Mouse (Mus musculus) midbrain, embryonic 15.5 days (tissue): Measurements from ENCODE around the gene Scn3b. TPM values are rescaled to one million over a fixed set of nuclear protein-coding genes. Genes with fewer than 3 reads are reported as not detected.

Experiments used
- ATAC-seq: fragments of 200-750 bp; cut with Nextera tagmentation; replicated peaks from 2 replicates; pipeline ENCODE4 v1.8.0; 2017; ENCODE audit warnings: moderate TSS enrichment
- H3K27ac ChIP-seq: fragments of 300-500 bp; sonication (generic); 2 replicates; pipeline ENCODE4 v1.5.1; 2015; ENCODE audit warnings: mild to moderate bottlenecking, inconsistent platforms
- H3K27me3 ChIP-seq: fragments of 300-500 bp; sonication (generic); replicated peaks from 2 replicates; pipeline ENCODE4 v1.6.1; 2015; ENCODE audit warnings: inconsistent platforms
- H3K36me3 ChIP-seq: fragments of 300-500 bp; sonication (generic); replicated peaks from 2 replicates; pipeline ENCODE4 v1.6.1; 2015; ENCODE audit warnings: inconsistent platforms
- H3K4me1 ChIP-seq: fragments of 300-500 bp; sonication (generic); 2 replicates; pipeline ENCODE4 v1.6.1; 2015; ENCODE audit warnings: inconsistent platforms
- H3K4me2 ChIP-seq: fragments of 300-500 bp; sonication (generic); 2 replicates; pipeline ENCODE4 v1.6.1; 2015; ENCODE audit warnings: inconsistent platforms, mild to moderate bottlenecking, moderate library complexity
- H3K4me3 ChIP-seq: fragments of 300-500 bp; sonication (generic); 2 replicates; pipeline ENCODE4 v1.5.1; 2015; ENCODE audit warnings: mild to moderate bottlenecking, inconsistent platforms
- H3K9ac ChIP-seq: fragments of 300-500 bp; sonication (generic); 2 replicates; pipeline ENCODE4 v1.6.1; 2015; ENCODE audit warnings: mild to moderate bottlenecking, inconsistent platforms
- H3K9me3 ChIP-seq: fragments of 300-500 bp; sonication (generic); 2 replicates; pipeline ENCODE4 v1.6.1; 2016; ENCODE audit warnings: inconsistent platforms
- WGBS: fragments of 180-500 bp; shearing (Covaris S2); methylation state at CpG from one replicate; pipeline ENCODE4 v1.1.7; 2015; ENCODE audit warnings: mixed read lengths; 5-methylcytosine and 5-hydroxymethylcytosine counted together
- polyA plus RNA-seq: library from polyadenylated mRNA; unstranded; fragments of >200 nt; fragmentation: Nextera tagmentation; extraction: Ambion mirVana; gene quantifications from 2 replicates; pipeline ENCODE4 v1.2.1, GENCODE M21; 2015

Scn3b gene
- polyA plus RNA-seq, 1 experiment from 2014 or later: 169 TPM

DNA sequence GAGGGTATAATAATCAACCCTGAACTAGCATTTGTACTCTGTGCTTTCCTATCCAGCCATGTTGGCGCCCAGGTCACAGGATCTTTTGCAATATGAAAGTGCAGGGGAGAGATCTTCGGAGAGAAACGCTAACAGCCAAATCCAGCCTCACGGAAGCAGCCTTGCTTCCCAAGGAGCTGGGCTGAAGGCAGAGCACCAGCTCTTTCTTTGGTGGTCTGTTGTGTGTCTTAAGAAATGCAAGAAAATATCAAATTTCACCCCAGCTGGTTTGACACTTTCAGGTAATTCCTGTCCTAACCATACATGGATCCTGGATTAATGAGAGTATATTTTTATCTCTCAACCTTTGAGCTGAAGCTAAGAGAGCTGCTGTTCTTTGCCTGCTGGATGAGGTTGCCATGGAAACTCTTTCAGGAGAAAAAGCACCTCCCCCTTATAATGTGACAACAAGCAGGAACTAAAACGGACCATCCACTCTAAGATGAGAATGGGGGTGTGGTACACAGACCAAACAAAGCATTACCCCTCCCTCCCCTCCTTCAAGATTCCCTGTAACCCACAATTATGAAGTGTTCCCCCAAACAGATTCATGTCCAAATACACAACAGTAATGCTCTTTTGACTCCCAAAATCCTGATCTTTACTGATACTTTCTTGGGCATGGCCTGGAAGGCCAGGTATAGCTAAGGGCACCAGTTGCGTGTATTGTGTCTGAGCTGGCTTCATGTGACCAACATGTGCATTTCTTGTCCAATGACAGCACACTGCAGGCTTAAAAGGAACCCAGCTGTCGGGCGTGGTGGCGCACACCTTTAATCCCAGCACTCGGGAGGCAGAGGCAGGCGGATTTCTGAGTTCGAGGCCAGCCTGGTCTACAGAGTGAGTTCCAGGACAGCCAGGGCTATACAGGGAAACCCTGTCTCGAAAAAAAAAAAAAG, 26.8 kb upstream of the Scn3b start:
- 46% methylated on average over 13 of the region's 13 CpGs for WGBS
- Histone ChIP-seq H3K27me3 (no peaks in the 10 kb centered on the region), H3K4me2 (peak overlapping the region; percentile 54), H3K27ac (peak overlapping the region; percentile 87), H3K9me3 (no peaks in the 10 kb centered on the region), H3K4me1 (peaks cover 29% of the 10 kb centered on the region), H3K9ac (peak overlapping the region; percentile 45), H3K36me3 (no peaks in the 10 kb centered on the region), H3K4me3 (peak overlapping the region; percentile 37)
- ATAC-seq: peak; percentile 88

DNA sequence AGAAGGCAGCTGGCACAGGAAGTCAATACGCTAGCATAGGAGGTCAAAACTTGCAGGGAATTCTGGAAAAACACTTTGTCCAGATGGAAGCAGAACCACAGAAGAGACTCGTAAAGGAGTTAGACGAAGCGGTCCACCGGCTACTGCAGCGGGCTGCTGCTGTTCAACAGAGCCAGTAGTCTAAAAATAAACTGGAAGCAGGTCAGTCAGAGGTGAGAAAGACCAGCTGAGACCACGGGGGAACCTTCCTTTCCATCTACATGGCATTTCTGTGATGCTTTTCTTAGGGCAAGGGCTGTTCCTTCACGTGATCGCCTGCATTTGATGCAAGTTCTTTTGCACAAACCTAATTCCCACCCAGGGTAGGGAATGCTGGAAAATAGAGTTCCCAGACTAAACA, 23.6 kb upstream of the Scn3b start:
- H3K4me1 ChIP-seq: peaks cover 27% of the 10 kb centered on the region
- H3K9me3 ChIP-seq: no peaks in the 10 kb centered on the region
- no peaks in the 10 kb centered on the region for H3K36me3 ChIP-seq
- H3K4me3 ChIP-seq: no peak overlapping the region
- no peak overlapping the region for H3K9ac ChIP-seq
- H3K4me2 ChIP-seq: no peak overlapping the region
- WGBS: 74% methylated on average over 9 of the region's 9 CpGs
- H3K27me3 ChIP-seq: no peaks in the 10 kb centered on the region
- H3K27ac ChIP-seq: peak overlapping the region; percentile 26; the same call in 1 of the 2 replicates
- ATAC-seq: no peak

DNA sequence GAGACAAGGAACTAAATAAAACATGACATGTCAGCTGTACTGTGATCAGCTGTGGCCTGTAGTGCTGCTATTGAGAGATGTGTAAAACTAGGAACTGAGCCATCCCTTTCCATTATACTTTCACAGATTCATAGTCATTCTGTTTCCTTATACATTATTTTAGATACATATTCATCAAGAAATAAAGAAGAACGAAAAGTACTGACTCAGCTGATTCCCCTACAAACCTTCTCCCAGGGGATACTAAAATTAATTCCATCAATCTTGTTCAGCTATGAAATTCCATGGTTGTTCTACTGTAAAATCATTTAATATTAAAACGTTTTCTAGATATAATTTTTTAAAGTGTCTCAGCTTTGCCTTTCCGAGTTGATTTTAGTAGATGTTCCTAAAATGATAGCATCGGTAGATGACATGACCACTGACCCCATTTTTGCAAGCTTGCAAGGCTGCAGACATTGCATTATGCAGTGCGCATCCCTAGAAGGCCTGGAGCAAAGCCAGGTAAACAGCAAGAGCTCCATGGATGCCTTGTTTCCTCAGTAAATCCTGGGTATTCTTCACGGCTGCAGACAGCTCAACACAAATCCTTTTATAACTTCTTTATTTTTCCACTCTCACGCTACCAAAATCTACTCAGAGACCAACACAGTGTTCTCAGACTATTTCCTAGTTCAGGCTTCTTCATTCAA, 22.9 kb upstream of the Scn3b start:
- H3K36me3 ChIP-seq: no peaks in the 10 kb centered on the region
- no peak overlapping the region for H3K9ac ChIP-seq
- peaks cover 21% of the 10 kb centered on the region for H3K4me1 ChIP-seq
- no peak overlapping the region for H3K4me3 ChIP-seq
- no peaks in the 10 kb centered on the region for H3K27me3 ChIP-seq
- H3K27ac ChIP-seq: peak overlapping the region; percentile 32
- no peaks in the 10 kb centered on the region for H3K9me3 ChIP-seq
- ATAC-seq: no peak
- no peak overlapping the region for H3K4me2 ChIP-seq
- 56% methylated on average over 7 of the region's 7 CpGs for WGBS

DNA sequence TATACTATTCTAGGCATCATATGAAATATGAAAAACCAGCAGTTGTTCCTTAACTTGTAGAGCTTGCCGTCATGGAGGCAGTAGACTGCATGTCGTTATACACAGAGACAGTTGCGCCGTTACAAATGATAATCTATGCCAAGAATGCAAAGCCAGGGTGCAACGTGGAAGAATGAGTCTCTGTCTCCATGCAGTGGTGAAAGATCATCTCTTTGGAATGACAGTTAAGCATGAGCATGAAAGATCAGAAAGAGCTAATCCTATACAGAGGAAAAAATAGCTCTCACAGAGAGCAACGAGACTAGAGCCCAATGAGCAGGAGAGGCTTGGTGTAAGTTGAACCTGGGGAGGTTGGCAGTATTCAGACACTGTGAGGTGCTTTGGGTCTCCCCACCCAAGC, 22.3 kb upstream of the Scn3b start:
- Histone ChIP-seq H3K36me3 (no peaks in the 10 kb centered on the region), H3K4me3 (no peak overlapping the region), H3K27me3 (no peaks in the 10 kb centered on the region), H3K4me1 (peaks cover 17% of the 10 kb centered on the region), H3K9ac (no peak overlapping the region), H3K4me2 (no peak overlapping the region), H3K9me3 (no peaks in the 10 kb centered on the region), H3K27ac (peak overlapping the region; percentile 32; the same call in 1 of the 2 replicates)
- WGBS: 47% methylated on average over 6 of the region's 6 CpGs
- ATAC-seq: no peak

DNA sequence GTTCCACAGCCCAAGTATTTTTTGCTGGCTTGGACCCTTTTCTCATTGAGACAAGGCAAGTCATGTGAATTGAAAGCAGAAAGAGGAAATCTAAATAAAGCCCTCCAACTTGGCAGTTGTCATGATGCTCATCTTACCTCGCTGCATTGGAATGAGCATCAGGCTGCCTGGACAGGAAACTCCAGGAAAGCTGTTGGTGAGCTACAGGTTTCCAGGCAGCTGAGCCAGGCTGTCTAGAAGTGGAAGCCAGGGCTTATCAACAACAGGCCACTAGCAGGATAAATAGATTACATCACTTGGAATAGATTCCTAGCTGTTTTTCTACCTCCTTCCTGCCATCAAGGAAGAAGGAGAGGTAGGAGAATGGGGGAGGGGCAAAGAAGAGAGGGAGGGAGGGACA, 19.9 kb upstream of the Scn3b start:
- no peaks in the 10 kb centered on the region for H3K9me3 ChIP-seq
- no peak overlapping the region for H3K4me2 ChIP-seq
- no peak overlapping the region for H3K9ac ChIP-seq
- H3K27me3 ChIP-seq: no peaks in the 10 kb centered on the region
- H3K4me1 ChIP-seq: peaks cover 13% of the 10 kb centered on the region
- no peak overlapping the region for H3K27ac ChIP-seq
- no peaks in the 10 kb centered on the region for H3K36me3 ChIP-seq
- H3K4me3 ChIP-seq: no peak overlapping the region
- no peak for ATAC-seq
- 76% methylated on average over 1 of the region's 1 CpGs for WGBS

DNA sequence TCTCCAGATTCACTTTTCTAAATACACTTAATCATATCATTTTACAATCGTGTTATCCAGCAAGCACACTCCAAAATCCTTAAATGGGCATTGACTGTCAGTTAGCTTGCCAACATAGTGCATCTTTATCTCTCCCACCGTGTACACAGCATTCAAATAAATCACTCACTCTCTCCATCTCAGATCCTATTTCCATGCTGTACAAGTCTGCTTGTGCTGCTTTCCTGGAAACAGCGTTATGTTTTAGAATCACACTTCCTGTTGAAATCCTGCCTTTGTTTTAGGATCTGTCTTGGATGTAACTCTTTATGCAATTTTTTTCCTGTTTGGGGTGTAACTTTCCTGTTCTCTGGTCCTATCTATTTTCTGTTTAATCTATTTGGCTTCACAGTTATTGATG, 16.6 kb upstream of the Scn3b start:
- Histone ChIP-seq H3K9ac (no peak overlapping the region), H3K27me3 (no peaks in the 10 kb centered on the region), H3K4me2 (no peak overlapping the region), H3K27ac (no peak overlapping the region), H3K4me3 (no peak overlapping the region), H3K4me1 (no peaks in the 10 kb centered on the region), H3K9me3 (no peaks in the 10 kb centered on the region), H3K36me3 (no peaks in the 10 kb centered on the region)
- ATAC-seq: no peak
- 73% methylated on average over 3 of the region's 3 CpGs for WGBS

DNA sequence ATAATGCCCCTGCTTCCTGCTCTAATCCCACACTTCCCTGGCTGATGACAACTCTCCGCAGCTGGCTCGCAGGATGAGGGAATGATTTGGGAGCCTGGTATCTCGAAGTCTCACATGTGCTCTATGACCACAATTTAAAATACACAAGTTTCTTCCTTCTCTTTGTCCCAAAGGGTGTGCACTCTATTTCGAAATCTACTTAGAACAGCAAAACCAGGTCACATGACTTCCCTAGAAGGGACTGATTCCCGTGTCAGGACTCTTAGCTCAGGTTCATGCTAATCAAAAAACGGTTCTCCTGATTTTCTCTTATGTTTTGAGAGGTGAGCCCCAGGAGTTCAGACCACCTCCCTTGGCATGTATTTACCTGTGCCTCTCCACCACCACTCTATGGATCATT, 5.1 kb upstream of the Scn3b start:
- Histone ChIP-seq H3K9me3 (no peaks in the 10 kb centered on the region), H3K4me1 (peaks cover 13% of the 10 kb centered on the region), H3K36me3 (no peaks in the 10 kb centered on the region), H3K9ac (no peak overlapping the region), H3K27ac (no peak overlapping the region), H3K4me3 (no peak overlapping the region), H3K27me3 (no peaks in the 10 kb centered on the region), H3K4me2 (no peak overlapping the region)
- no peak for ATAC-seq
- WGBS: 66% methylated on average over 6 of the region's 6 CpGs

DNA sequence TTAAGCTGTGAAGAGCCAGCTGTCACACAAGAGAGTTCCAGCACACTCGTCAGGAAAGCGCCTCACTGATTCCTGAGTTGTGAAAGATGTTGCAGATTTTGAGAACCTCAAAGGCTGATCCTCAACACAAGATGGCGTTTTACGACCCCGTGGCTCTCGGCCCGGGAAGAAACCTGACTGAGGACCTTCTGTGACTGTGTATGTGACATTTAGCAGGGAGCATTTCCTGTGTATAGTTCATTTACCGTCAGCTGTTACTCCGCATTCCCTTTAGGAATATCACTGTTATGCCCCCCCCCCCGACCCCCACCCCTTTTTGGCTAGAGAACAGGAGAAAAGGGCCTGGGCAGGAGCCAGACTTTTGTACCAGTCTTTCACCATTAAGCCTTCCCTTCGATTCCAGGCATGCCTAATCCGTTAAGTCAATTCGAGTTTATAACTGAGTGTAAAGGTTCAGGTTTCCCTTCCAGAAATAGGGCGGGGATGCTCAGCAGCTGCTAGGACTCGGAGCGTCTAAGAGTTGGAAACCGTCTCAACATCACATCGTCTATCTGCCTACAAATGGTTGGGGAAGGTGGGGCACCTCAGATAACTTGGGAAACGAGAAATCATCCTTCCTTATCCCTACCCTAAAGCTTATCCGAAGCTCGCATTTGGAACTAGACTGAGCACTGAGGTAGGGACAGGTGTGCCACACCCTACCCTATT, 823 bp upstream of the Scn3b start:
- H3K9me3 ChIP-seq: no peaks in the 10 kb centered on the region
- no peaks in the 10 kb centered on the region for H3K27me3 ChIP-seq
- 12% methylated on average over 21 of the region's 21 CpGs for WGBS
- peak overlapping the region; percentile 79 for H3K27ac ChIP-seq
- peak overlapping the region; percentile 69 for H3K4me3 ChIP-seq
- peak overlapping the region; percentile 66 for H3K4me2 ChIP-seq
- peaks cover 34% of the 10 kb centered on the region for H3K4me1 ChIP-seq
- no peaks in the 10 kb centered on the region for H3K36me3 ChIP-seq
- peak overlapping the region; percentile 83 for H3K9ac ChIP-seq
- ATAC-seq: peak; percentile 16

DNA sequence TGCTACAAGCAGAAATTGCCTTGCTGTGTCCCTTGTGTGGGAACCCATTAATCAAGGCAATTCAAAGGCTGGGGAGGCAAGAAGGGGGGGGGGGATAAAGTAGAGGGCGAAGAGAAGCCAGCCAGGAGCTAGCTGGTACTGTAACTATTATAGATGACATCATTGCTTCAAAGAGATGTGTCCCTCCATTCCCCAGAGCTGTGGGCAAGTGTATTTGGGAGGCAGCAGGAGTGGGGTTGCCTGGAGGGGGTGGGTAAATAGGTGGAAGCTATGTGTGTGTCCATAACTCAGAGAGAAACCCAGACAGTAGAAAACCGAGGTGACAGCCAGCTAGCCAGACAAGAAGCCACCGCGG, 292 bp upstream of the Scn3b start:
- 0% methylated on average over 4 of the region's 4 CpGs for WGBS
- H3K4me1 ChIP-seq: peaks cover 39% of the 10 kb centered on the region

DNA sequence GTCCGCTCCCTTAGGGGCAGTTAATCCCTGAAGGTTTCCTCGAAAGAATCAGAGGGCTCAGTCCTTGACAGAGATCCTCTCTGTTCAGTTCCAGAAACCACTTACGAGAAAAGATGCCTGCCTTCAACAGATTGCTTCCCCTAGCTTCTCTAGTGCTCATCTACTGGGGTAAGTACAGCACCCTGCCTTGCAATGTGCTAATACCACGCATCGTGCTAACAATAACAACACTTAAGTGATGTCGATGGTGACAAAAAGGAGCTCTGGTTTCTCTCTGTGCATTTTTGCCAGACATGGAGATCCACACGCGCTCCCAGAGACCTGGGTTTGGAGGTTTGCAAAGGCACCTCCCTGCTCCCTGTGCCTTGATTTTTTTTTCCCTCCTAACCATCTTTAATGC, 863 bp downstream of the Scn3b start:
- ATAC-seq: peak; percentile 6
- Histone ChIP-seq H3K4me3 (peak overlapping the region; percentile 69), H3K4me1 (peaks cover 40% of the 10 kb centered on the region), H3K4me2 (peak overlapping the region; percentile 66), H3K9me3 (no peaks in the 10 kb centered on the region), H3K36me3 (no peaks in the 10 kb centered on the region), H3K27ac (peak overlapping the region; percentile 79), H3K9ac (peak overlapping the region; percentile 83), H3K27me3 (no peaks in the 10 kb centered on the region)
- 10% methylated on average over 8 of the region's 8 CpGs for WGBS

More for the DNA sequence above, 292 bp upstream of the Scn3b start:
- Histone ChIP-seq H3K27me3 (no peaks in the 10 kb centered on the region), H3K36me3 (no peaks in the 10 kb centered on the region), H3K4me2 (peak overlapping the region; percentile 66), H3K4me3 (peak overlapping the region; percentile 69), H3K9me3 (no peaks in the 10 kb centered on the region), H3K27ac (peak overlapping the region; percentile 79), H3K9ac (peak overlapping the region; percentile 83)
- no peak for ATAC-seq

DNA sequence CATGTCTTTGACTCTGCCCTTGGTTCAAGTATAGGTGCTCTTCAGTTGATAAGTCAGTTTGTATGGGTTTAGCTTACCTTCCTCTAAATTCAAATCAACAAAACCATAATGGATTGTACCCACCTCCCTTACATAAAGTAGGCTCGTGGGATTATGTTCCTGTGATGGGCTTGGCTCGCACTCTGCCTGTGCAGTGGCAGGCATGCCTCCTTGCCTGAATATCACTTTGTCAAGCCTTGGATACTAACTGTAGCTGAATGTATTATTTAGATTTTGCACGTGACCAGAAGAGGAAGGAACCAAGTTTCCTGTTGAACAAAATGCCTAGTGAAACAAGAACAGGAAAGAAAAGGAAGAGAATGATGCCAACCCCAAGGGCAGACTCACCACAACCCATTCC, 2.1 kb downstream of the Scn3b start:
- peak overlapping the region; percentile 83 for H3K9ac ChIP-seq
- H3K4me2 ChIP-seq: peak overlapping the region; percentile 66
- H3K27ac ChIP-seq: no peak overlapping the region
- H3K4me1 ChIP-seq: peaks cover 40% of the 10 kb centered on the region
- no peaks in the 10 kb centered on the region for H3K9me3 ChIP-seq
- no peak for ATAC-seq
- no peaks in the 10 kb centered on the region for H3K36me3 ChIP-seq
- whole genome bisulfite sequencing: 41% methylated on average over 3 of the region's 3 CpGs
- H3K4me3 ChIP-seq: peak overlapping the region; percentile 69
- no peaks in the 10 kb centered on the region for H3K27me3 ChIP-seq

DNA sequence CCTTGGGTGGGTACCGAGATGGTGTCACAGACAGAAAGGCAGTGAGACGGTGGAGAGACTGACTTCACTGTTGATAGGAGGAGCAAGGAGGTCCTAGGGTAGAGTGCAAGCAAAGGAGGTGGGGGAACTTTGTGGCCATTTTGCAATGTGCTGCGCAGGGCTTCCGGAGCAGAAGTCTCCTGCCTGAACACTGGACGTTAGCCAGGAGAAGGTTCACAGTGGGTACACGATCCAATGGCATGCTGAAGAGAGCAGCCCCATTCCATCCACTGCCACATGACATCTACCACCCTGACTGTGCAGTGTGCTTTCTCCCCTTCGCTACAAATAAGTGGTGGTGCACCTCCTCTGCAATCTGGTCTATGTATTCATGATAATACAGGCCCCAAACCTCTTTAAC, 3.8 kb downstream of the Scn3b start:
- WGBS: 89% methylated on average over 7 of the region's 7 CpGs
- Histone ChIP-seq H3K36me3 (peaks cover 8% of the 10 kb centered on the region), H3K4me1 (peaks cover 37% of the 10 kb centered on the region), H3K9me3 (no peaks in the 10 kb centered on the region), H3K9ac (no peak overlapping the region), H3K27ac (no peak overlapping the region), H3K4me2 (peak overlapping the region; percentile 66), H3K4me3 (0 out of 2 replicates have a peak overlapping the region, but pooled peaks have one; percentile 5), H3K27me3 (no peaks in the 10 kb centered on the region)
- no peak for ATAC-seq
